Mouse (Mus musculus): Measurements from ENCODE around the gene Fam243. TPM values are rescaled to one million over a fixed set of nuclear protein-coding genes. Genes with fewer than 3 reads are reported as not detected.
A peak's percentile ranks its signal among the peaks of the same experiment; 100 is the strongest.

Gene Fam243
- polyA plus RNA-seq, 1 experiment = not detected

- Histone ChIP-seq H3K27ac (ENCODE audit: control insufficient read depth, insufficient read depth, low read depth, low read length, poor library complexity) (peak within 1 kb of the TSS; percentile 5; the same call in 1 of the 2 replicates), H3K4me1 (ENCODE audit: control insufficient read depth, insufficient read depth, low read length) (peaks cover 2% of the 10 kb centered on the region), H3K4me3 (replicated peaks; ENCODE audit: control insufficient read depth, low read depth, low read length) (peak within 1 kb of the TSS; percentile 81)
- TF ChIP-seq CTCF (IDR thresholded peaks at IDR 0.05; ENCODE audit: control insufficient read depth, insufficient read depth, low read length) = no peak
- TF ChIP-seq POLR2A (IDR thresholded peaks at IDR 0.05; ENCODE audit: borderline replicate concordance, control insufficient read depth, low read depth, low read length) = peak; percentile 54; the same call in 1 of the 2 replicates
- WGBS = 9% methylated on average over 32 of the region's 32 CpGs
These were observed 20.4 kb downstream of the Fam243 start, which contains the start of gene Smim11 for GRCm38 (mm10) chr16:92300649-92301411. Gene Smim11, plus strand, starts transcription at chr16:92301286.

GRCm38 (mm10) chr16:92295328-92295727 lies 25.9 kb downstream of the Fam243 start:
- no peak overlapping the region for H3K27ac ChIP-seq (ENCODE audit: control insufficient read depth, insufficient read depth, low read depth, low read length, poor library complexity)
- WGBS = 71% methylated on average over 2 of the region's 2 CpGs
- H3K4me1 ChIP-seq (ENCODE audit: control insufficient read depth, insufficient read depth, low read length) = no peaks in the 10 kb centered on the region; the same call in 1 of the 2 replicates
- no peak overlapping the region for H3K4me3 ChIP-seq (replicated peaks; ENCODE audit: control insufficient read depth, low read depth, low read length)
- TF ChIP-seq CTCF (IDR thresholded peaks at IDR 0.05; ENCODE audit: control insufficient read depth, insufficient read depth, low read length) (no peak), POLR2A (IDR thresholded peaks at IDR 0.05; ENCODE audit: borderline replicate concordance, control insufficient read depth, low read depth, low read length) (no peak)

GRCm38 (mm10) chr16:92294267-92294970 lies 26.8 kb downstream of the Fam243 start:
- WGBS = 62% methylated on average over 12 of the region's 12 CpGs
- TF ChIP-seq CTCF (IDR thresholded peaks at IDR 0.05; ENCODE audit: control insufficient read depth, insufficient read depth, low read length) (no peak), POLR2A (IDR thresholded peaks at IDR 0.05; ENCODE audit: borderline replicate concordance, control insufficient read depth, low read depth, low read length) (no peak)
- no peaks in the 10 kb centered on the region; the same call in 1 of the 2 replicates for H3K4me1 ChIP-seq (ENCODE audit: control insufficient read depth, insufficient read depth, low read length)

DNA sequence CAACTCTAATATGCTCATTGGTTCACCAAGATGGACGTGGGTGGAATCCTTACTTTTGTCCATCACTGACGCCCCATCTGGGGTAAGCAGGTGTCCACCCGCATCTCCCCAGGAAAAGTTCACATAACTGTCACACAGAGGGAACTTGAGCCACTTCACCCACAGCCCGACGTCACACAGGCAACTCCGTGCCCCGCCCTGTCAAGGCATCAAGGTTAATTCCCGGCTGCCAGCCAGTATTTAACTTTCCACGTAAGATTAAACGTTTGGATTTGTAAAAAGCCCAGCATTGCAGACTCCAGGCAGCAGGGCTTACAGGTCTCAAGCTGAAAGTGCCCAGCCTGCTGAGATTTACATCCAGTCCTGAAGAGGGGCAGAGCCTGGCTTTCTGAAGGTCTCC lies 29.1 kb downstream of the Fam243 start, which contains the start of gene Kcne2:
Gene Kcne2, plus strand, starts transcription at position 289 of the 400 bp plus-strand sequence.
- H3K4me1 ChIP-seq (ENCODE audit: control insufficient read depth, insufficient read depth, low read length) = no peaks in the 10 kb centered on the region

More at GRCm38 (mm10) chr16:92294267-92294970, 26.8 kb downstream of the Fam243 start:
- Histone ChIP-seq H3K27ac (ENCODE audit: control insufficient read depth, insufficient read depth, low read depth, low read length, poor library complexity) (no peak overlapping the region), H3K4me3 (replicated peaks; ENCODE audit: control insufficient read depth, low read depth, low read length) (no peak overlapping the region)

DNA sequence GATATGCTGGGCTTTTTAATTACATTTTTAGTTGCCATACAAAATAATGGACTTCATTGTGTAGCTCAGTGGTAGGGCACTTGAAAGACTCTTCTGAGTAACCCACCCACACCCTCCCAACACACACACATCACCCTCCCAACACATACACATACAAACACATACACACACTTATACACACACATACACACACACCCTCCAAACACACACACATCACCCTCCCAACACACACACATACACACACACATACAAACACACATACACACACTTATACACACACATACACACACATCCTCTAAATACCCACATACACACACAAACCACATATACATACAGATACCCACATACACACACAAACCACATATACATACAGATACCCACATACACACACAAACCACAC lies 31.2 kb downstream of the Fam243 start:
- Histone ChIP-seq H3K27ac (ENCODE audit: control insufficient read depth, insufficient read depth, low read depth, low read length, poor library complexity) (no peak overlapping the region), H3K4me1 (ENCODE audit: control insufficient read depth, insufficient read depth, low read length) (no peaks in the 10 kb centered on the region), H3K4me3 (replicated peaks; ENCODE audit: control insufficient read depth, low read depth, low read length) (no peak overlapping the region)
- TF ChIP-seq CTCF (IDR thresholded peaks at IDR 0.05; ENCODE audit: control insufficient read depth, insufficient read depth, low read length) (no peak), POLR2A (IDR thresholded peaks at IDR 0.05; ENCODE audit: borderline replicate concordance, control insufficient read depth, low read depth, low read length) (no peak)

More for the DNA sequence above, 29.1 kb downstream of the Fam243 start, which contains the start of gene Kcne2:
- TF ChIP-seq POLR2A (IDR thresholded peaks at IDR 0.05; ENCODE audit: borderline replicate concordance, control insufficient read depth, low read depth, low read length) (no peak), CTCF (IDR thresholded peaks at IDR 0.05; ENCODE audit: control insufficient read depth, insufficient read depth, low read length) (no peak)
- WGBS = 68% methylated on average over 10 of the region's 10 CpGs
- no peak within 1 kb of the TSS for H3K27ac ChIP-seq (ENCODE audit: control insufficient read depth, insufficient read depth, low read depth, low read length, poor library complexity)
- H3K4me3 ChIP-seq (replicated peaks; ENCODE audit: control insufficient read depth, low read depth, low read length) = no peak within 1 kb of the TSS

DNA sequence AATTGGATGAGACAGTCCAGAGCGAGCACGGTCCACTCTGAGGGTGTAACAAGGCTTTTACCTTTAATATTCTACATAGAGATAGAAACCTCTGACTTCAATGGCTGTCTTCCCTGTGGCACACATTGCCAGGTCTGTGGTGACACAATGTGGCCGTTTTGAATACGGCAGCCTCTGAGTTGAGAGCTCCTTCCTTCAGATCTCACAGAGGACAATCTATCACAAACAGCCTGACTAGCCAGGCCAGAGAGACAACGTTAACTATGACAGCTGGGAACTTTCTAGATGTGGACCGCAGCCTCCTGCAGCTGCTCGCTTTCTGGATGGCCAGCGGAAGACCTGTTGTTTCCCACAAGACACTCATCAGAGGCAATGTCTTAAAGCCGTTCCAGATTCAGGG lies 32.5 kb downstream of the Fam243 start:
- TF ChIP-seq POLR2A (IDR thresholded peaks at IDR 0.05; ENCODE audit: borderline replicate concordance, control insufficient read depth, low read depth, low read length) (no peak), CTCF (IDR thresholded peaks at IDR 0.05; ENCODE audit: control insufficient read depth, insufficient read depth, low read length) (no peak)
- Histone ChIP-seq H3K4me1 (ENCODE audit: control insufficient read depth, insufficient read depth, low read length) (no peaks in the 10 kb centered on the region), H3K27ac (ENCODE audit: control insufficient read depth, insufficient read depth, low read depth, low read length, poor library complexity) (no peak overlapping the region), H3K4me3 (replicated peaks; ENCODE audit: control insufficient read depth, low read depth, low read length) (no peak overlapping the region)
- 82% methylated on average over 9 of the region's 9 CpGs for WGBS

DNA sequence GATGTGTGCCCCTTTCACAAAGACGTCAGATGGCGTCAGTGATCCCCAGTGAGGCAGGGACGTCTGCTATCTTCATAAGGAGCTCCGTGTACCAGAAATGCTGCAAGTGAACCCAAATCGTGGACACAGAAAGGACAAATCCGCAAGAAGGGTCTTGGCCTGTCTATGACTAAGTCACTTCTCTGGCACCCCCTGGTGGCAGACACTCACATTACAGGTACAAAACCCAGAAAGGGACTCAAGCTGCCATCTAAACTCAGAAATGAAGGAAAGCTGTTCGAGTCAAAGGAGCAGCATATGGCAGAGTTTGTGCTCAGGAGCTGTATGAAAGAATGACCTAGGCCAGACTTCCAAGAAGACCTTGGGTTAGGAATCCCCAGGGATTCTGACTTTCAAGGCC lies 34.6 kb downstream of the Fam243 start:
- H3K4me1 ChIP-seq (ENCODE audit: control insufficient read depth, insufficient read depth, low read length) = no peaks in the 10 kb centered on the region
- H3K27ac ChIP-seq (ENCODE audit: control insufficient read depth, insufficient read depth, low read depth, low read length, poor library complexity) = no peak overlapping the region
- no peak overlapping the region for H3K4me3 ChIP-seq (replicated peaks; ENCODE audit: control insufficient read depth, low read depth, low read length)
- no peak for TF ChIP-seq POLR2A (IDR thresholded peaks at IDR 0.05; ENCODE audit: borderline replicate concordance, control insufficient read depth, low read depth, low read length)
- TF ChIP-seq CTCF (IDR thresholded peaks at IDR 0.05; ENCODE audit: control insufficient read depth, insufficient read depth, low read length) = peak; percentile 74
- 11% methylated on average over 7 of the region's 7 CpGs for WGBS

- TF ChIP-seq POLR2A (IDR thresholded peaks at IDR 0.05; ENCODE audit: borderline replicate concordance, control insufficient read depth, low read depth, low read length) (no peak), CTCF (IDR thresholded peaks at IDR 0.05; ENCODE audit: control insufficient read depth, insufficient read depth, low read length) (no peak)
- Histone ChIP-seq H3K4me3 (replicated peaks; ENCODE audit: control insufficient read depth, low read depth, low read length) (no peak overlapping the region), H3K4me1 (ENCODE audit: control insufficient read depth, insufficient read depth, low read length) (no peaks in the 10 kb centered on the region), H3K27ac (ENCODE audit: control insufficient read depth, insufficient read depth, low read depth, low read length, poor library complexity) (no peak overlapping the region)
- WGBS = 46% methylated on average over 10 of the region's 10 CpGs
These were observed 36.2 kb downstream of the Fam243 start for GRCm38 (mm10) chr16:92285068-92285467.
